In the genomic region with DNA sequence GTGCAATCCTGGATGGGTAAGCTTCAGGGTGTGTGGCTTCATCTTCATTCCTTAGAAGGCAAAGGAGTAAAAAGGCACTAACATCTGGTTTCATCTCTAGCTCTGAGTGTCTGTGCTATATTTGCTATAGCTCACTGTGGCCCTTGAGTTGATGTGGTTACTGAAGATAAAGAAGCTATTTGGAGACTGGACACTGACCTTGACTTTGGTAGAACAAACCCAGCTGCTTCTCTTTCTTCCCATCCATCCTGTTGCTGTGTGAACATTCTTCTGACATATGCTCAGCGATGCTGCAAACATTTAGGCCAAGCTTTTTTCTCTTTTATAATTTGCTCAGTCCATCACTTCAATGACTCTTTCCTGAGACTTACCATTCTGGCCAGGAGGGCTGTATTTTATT, we compare ENCODE assay signal across 24 mouse cellular contexts.
DNase-seq lines count a peak whose midpoint lies in the region; ATAC-seq lines count a peak whose summit lies in the region.
"Had no signal": no experiment of that assay in that cellular context is flagged by ENCODE, and none has a peak within 500 bp of the region (broad histone marks: within the 10 kb centered on the region; RNA-seq: fewer than 3 reads in every experiment).

No protein-coding gene starts in this region.

- WGBS in heart, embryonic 10.5 days: 68% methylated on average over 1 of the region's 1 CpGs
- 41% methylated on average over 1 of the region's 1 CpGs for WGBS in heart, embryonic 13.5 days
- WGBS in heart, embryonic 16.5 days: 54% methylated on average over 1 of the region's 1 CpGs

- H3K27me3 ChIP-seq in heart, embryonic 10.5 days (ENCODE audit: insufficient read depth, poor library complexity, severe bottlenecking): no peaks in the 10 kb centered on the region
- H3K27me3 ChIP-seq in heart, embryonic 13.5 days (replicated peaks): no peaks in the 10 kb centered on the region
- H3K27me3 ChIP-seq in heart, embryonic 16.5 days (ENCODE audit: control insufficient read depth, insufficient read depth, low read length): no peaks in the 10 kb centered on the region
- H3K27me3 ChIP-seq: embryonic facial prominence, embryonic 13.5 days; forebrain, embryonic 12.5 days; forebrain, embryonic 15.5 days; hindbrain, embryonic 12.5 days; hindbrain, embryonic 15.5 days had no signal

- no peaks in the 10 kb centered on the region for H3K9me3 ChIP-seq in heart, embryonic 10.5 days
- H3K9me3 ChIP-seq in heart, embryonic 13.5 days: no peaks in the 10 kb centered on the region
- no peaks in the 10 kb centered on the region for H3K9me3 ChIP-seq in heart, embryonic 16.5 days (replicated peaks; ENCODE audit: control insufficient read depth, low read length)
- H3K9me3 ChIP-seq: embryonic facial prominence, embryonic 10.5 days; embryonic facial prominence, embryonic 13.5 days; forebrain, embryonic 12.5 days; forebrain, embryonic 15.5 days; hindbrain, embryonic 12.5 days; hindbrain, embryonic 15.5 days had no signal

- intact Hi-C loops in heart, postnatal 14 days (cut with DNase I): no loop called here

- no peak for ATAC-seq in heart, embryonic 13.5 days (ENCODE audit: extremely low read depth, insufficient number of reproducible peaks, low FRiP score, low TSS enrichment)
- ATAC-seq in heart, embryonic 16.5 days (replicated peaks; ENCODE audit: extremely low read depth, insufficient read depth, low FRiP score): no peak
- ATAC-seq: CD4-positive, CD25-positive, alpha-beta regulatory T cell, adult 4 months; forebrain, embryonic 15.5 days; intestine, postnatal 0 days had no signal

- peak overlapping the region; percentile 73 for H3K27ac ChIP-seq in heart, embryonic 10.5 days
- peak overlapping the region; percentile 73 for H3K27ac ChIP-seq in heart, embryonic 13.5 days (replicated peaks)
- H3K27ac ChIP-seq in heart, embryonic 16.5 days (ENCODE audit: low read length): peak overlapping the region; percentile 41
- H3K27ac ChIP-seq: embryonic facial prominence, embryonic 10.5 days; embryonic facial prominence, embryonic 13.5 days; forebrain, embryonic 12.5 days; forebrain, embryonic 15.5 days; hindbrain, embryonic 12.5 days; hindbrain, embryonic 15.5 days had no signal

- DNase-seq in heart, embryonic 10.5 days (ENCODE audit: low spot score): no peak
- no peak for DNase-seq in heart, postnatal 14 days
- DNase-seq in heart, postnatal 4 days: no peak
- no peak for DNase-seq in urinary bladder, postnatal 36 days (ENCODE audit: low spot score in 2 of 2)
- DNase-seq: adrenal gland, adult 2 months; adrenal gland, postnatal 14 days; cerebellum, adult 11 months; cerebellum, adult 2 months; cerebellum, adult 9-11 months; cerebellum, postnatal 36 days; embryo, embryonic 11 days; gastrocnemius, postnatal 25 days; kidney, adult 2 months had no signal

- no peak overlapping the region for H3K4me3 ChIP-seq in heart, embryonic 10.5 days
- H3K4me3 ChIP-seq in heart, embryonic 13.5 days: no peak overlapping the region
- H3K4me3 ChIP-seq in heart, embryonic 16.5 days (ENCODE audit: low read length): no peak overlapping the region
- H3K4me3 ChIP-seq: embryonic facial prominence, embryonic 10.5 days; embryonic facial prominence, embryonic 13.5 days; erythroblast, embryonic 14.5 days; forebrain, embryonic 12.5 days; forebrain, embryonic 15.5 days; hindbrain, embryonic 12.5 days; hindbrain, embryonic 15.5 days had no signal

- no peak overlapping the region for H3K9ac ChIP-seq in heart, embryonic 13.5 days
- no peak overlapping the region for H3K9ac ChIP-seq in heart, embryonic 16.5 days (ENCODE audit: low read length)
- H3K9ac ChIP-seq: embryonic facial prominence, embryonic 13.5 days; forebrain, embryonic 12.5 days; forebrain, embryonic 15.5 days; hindbrain, embryonic 12.5 days; hindbrain, embryonic 15.5 days had no signal

- H3K4me1 ChIP-seq in heart, embryonic 10.5 days: peaks cover 14% of the 10 kb centered on the region; the same call in 1 of the 2 replicates
- peaks cover 45% of the 10 kb centered on the region for H3K4me1 ChIP-seq in heart, embryonic 13.5 days
- peaks cover 28% of the 10 kb centered on the region for H3K4me1 ChIP-seq in heart, embryonic 16.5 days (ENCODE audit: control insufficient read depth, insufficient read depth, low read length)
- H3K4me1 ChIP-seq: embryonic facial prominence, embryonic 10.5 days; forebrain, embryonic 12.5 days; hindbrain, embryonic 12.5 days; hindbrain, embryonic 15.5 days had no signal

- H3K4me2 ChIP-seq in heart, embryonic 13.5 days: no peak overlapping the region
- no peak overlapping the region for H3K4me2 ChIP-seq in heart, embryonic 16.5 days (ENCODE audit: low read depth, low read length)
- H3K4me2 ChIP-seq: embryonic facial prominence, embryonic 13.5 days; forebrain, embryonic 12.5 days; forebrain, embryonic 15.5 days; hindbrain, embryonic 12.5 days; hindbrain, embryonic 15.5 days had no signal

- H3K36me3 ChIP-seq in heart, embryonic 10.5 days: no peaks in the 10 kb centered on the region
- H3K36me3 ChIP-seq in heart, embryonic 13.5 days: peaks cover 7% of the 10 kb centered on the region; the same call in 1 of the 2 replicates
- no peaks in the 10 kb centered on the region for H3K36me3 ChIP-seq in heart, embryonic 16.5 days (ENCODE audit: control insufficient read depth, insufficient read depth)
- H3K36me3 ChIP-seq: embryonic facial prominence, embryonic 10.5 days; embryonic facial prominence, embryonic 13.5 days; forebrain, embryonic 15.5 days; hindbrain, embryonic 12.5 days; hindbrain, embryonic 15.5 days had no signal
